21 mouse cellular contexts compared by ENCODE assay signal in genomic region chr1:60975646-60976294, GRCm38 (mm10). TPM values are rescaled to one million over a fixed set of nuclear protein-coding genes. Genes with fewer than 3 reads are reported as not detected.
"Had no signal": no experiment of that assay in that cellular context is flagged by ENCODE, and none has a peak within 500 bp of the region (broad histone marks: within the 10 kb centered on the region; RNA-seq: fewer than 3 reads in every experiment).

No protein-coding gene starts in this region.

- DNase-seq: lung, adult 18-20 months; lung, embryonic 14.5 days; lung, postnatal 4 days; midbrain, embryonic 14.5 days; retina, postnatal 1 day; right cerebral cortex, adult 18-20 months; right cerebral cortex, postnatal 25 days; right cerebral cortex, postnatal 4 days; spleen, adult 18-20 months; thymus, adult 2 months; thymus, postnatal 25 days; thymus, postnatal 4 days had no signal

- ATAC-seq: liver, embryonic 12.5 days; midbrain, embryonic 16.5 days had no signal

- H3K9me3 ChIP-seq: liver, embryonic 12.5 days; midbrain, embryonic 12.5 days; neural tube, embryonic 13.5 days; neural tube, embryonic 15.5 days; stomach, embryonic 15.5 days had no signal

- H3K9ac ChIP-seq: liver, embryonic 12.5 days; liver, embryonic 14.5 days; lung, embryonic 14.5 days; midbrain, embryonic 12.5 days; neural tube, embryonic 13.5 days; neural tube, embryonic 15.5 days; stomach, embryonic 15.5 days had no signal

- H3K4me1 ChIP-seq: liver, embryonic 12.5 days; midbrain, embryonic 12.5 days; neural tube, embryonic 13.5 days; neural tube, embryonic 15.5 days; stomach, embryonic 15.5 days had no signal

- H3K4me3 ChIP-seq: liver, embryonic 12.5 days; midbrain, embryonic 12.5 days; myocyte; neural tube, embryonic 13.5 days; neural tube, embryonic 15.5 days; stomach, embryonic 15.5 days had no signal

- H3K27ac ChIP-seq: liver, embryonic 12.5 days; liver, embryonic 14.5 days; midbrain, embryonic 12.5 days; neural tube, embryonic 13.5 days; neural tube, embryonic 15.5 days; stomach, embryonic 15.5 days; stomach, postnatal 0 days had no signal

- H3K27me3 ChIP-seq: liver, embryonic 12.5 days; midbrain, embryonic 12.5 days; neural tube, embryonic 13.5 days; neural tube, embryonic 15.5 days; stomach, embryonic 15.5 days had no signal

- H3K4me2 ChIP-seq: liver, embryonic 12.5 days; lung, embryonic 14.5 days; midbrain, embryonic 12.5 days; neural tube, embryonic 13.5 days; neural tube, embryonic 15.5 days; stomach, embryonic 15.5 days had no signal

- H3K36me3 ChIP-seq: liver, embryonic 12.5 days; midbrain, embryonic 12.5 days; neural tube, embryonic 13.5 days; neural tube, embryonic 15.5 days; stomach, embryonic 15.5 days had no signal

RNA-seq across cellular contexts. Expression of gene Icos, which starts 2.0 kb away (rescaled TPM):
- polyA plus RNA-seq: lung, embryonic 14.5 days; midbrain, embryonic 14.5 days; myocyte; neural tube, embryonic 13.5 days had no signal
